Mouse (Mus musculus) lung, postnatal 36 days (tissue): ENCODE measurements around the gene Nacad.
"Not testable (repeated sequence)": the region's sequence is repeated elsewhere in the genome, so short reads cannot be mapped to it uniquely, and the experiment has no call there.

Experiments used
- DNase-seq: peaks from one replicate; pipeline ENCODE4 v3.0.0; 2022; ENCODE audit warnings: mixed read lengths

The Nacad gene

GRCm38 (mm10) chr11:6605491-6606399, at the start of gene Nacad:
Gene Nacad (minus strand): TSS chr11:6606053.
- DNase-seq, result no peak

GRCm38 (mm10) chr11:6654903-6655302, 49.0 kb upstream of the Nacad start:
- DNase-seq, result peak; percentile 93

GRCm38 (mm10) chr11:6652978-6653377, 47.1 kb upstream of the Nacad start:
- not testable (repeated sequence) for DNase-seq

- no peak for DNase-seq
These were observed 44.7 kb upstream of the Nacad start for GRCm38 (mm10) chr11:6650519-6650918.

GRCm38 (mm10) chr11:6647831-6648724, 42.2 kb upstream of the Nacad start:
- no peak for DNase-seq

GRCm38 (mm10) chr11:6644566-6644965, 38.7 kb upstream of the Nacad start:
- no peak for DNase-seq

- peak; percentile 43 for DNase-seq
These were observed 33.2 kb upstream of the Nacad start for GRCm38 (mm10) chr11:6639072-6639471.

- no peak for DNase-seq
These were observed 32.7 kb upstream of the Nacad start, which contains the start of gene Wap for GRCm38 (mm10) chr11:6638537-6638936. Gene Wap (minus strand): TSS chr11:6638637.

GRCm38 (mm10) chr11:6636150-6636549, 30.3 kb upstream of the Nacad start:
- DNase-seq, result no peak

GRCm38 (mm10) chr11:6629655-6630054, 23.8 kb upstream of the Nacad start:
- peak; percentile 54 for DNase-seq

GRCm38 (mm10) chr11:6628568-6628967, 22.7 kb upstream of the Nacad start:
- DNase-seq, result peak; percentile 66

GRCm38 (mm10) chr11:6627731-6628130, 21.9 kb upstream of the Nacad start:
- DNase-seq, result peak; percentile 44

- DNase-seq, result no peak
These were observed 20.5 kb upstream of the Nacad start for GRCm38 (mm10) chr11:6626388-6626772.

- peak; percentile 95 for DNase-seq
These were observed 19.9 kb upstream of the Nacad start, which contains the start of gene Tbrg4 for GRCm38 (mm10) chr11:6625478-6626387. Gene Tbrg4 (minus strand): TSS chr11:6626067.

GRCm38 (mm10) chr11:6624619-6625382, 18.9 kb upstream of the Nacad start:
- DNase-seq, result no peak

GRCm38 (mm10) chr11:6623704-6624103, 17.9 kb upstream of the Nacad start:
- no peak for DNase-seq

- DNase-seq, result no peak
These were observed 9.7 kb upstream of the Nacad start for GRCm38 (mm10) chr11:6615250-6616205.

GRCm38 (mm10) chr11:6605021-6605481, 802 bp downstream of the Nacad start:
- no peak for DNase-seq

GRCm38 (mm10) chr11:6604604-6604936, 1.3 kb downstream of the Nacad start:
- no peak for DNase-seq

- DNase-seq, result peak; percentile 61
These were observed 1.8 kb downstream of the Nacad start for GRCm38 (mm10) chr11:6603887-6604603.
